Mouse (Mus musculus) liver, embryonic 14.5 days (tissue): ENCODE measurements around the gene Peli2.

ENCODE experiments used
- CTCF ChIP-seq: IDR thresholded peaks from 2 replicates; pipeline ENCODE4 v1.5.1; 2016; ENCODE audit warnings: antibody characterized with exemption, low read depth, control low read depth
- EP300 ChIP-seq: IDR thresholded peaks from 2 replicates; pipeline ENCODE4 v1.6.1; 2016; ENCODE audit warnings: antibody characterized with exemption, low read depth

GRCm38 (mm10) chr14:48189330-48189729, 68.7 kb downstream of the Peli2 start:
- TF ChIP-seq EP300, result no peak
- no peak for TF ChIP-seq CTCF
